Mouse (Mus musculus): ENCODE measurements around the gene Oas1a. TPM values are rescaled to one million over a fixed set of nuclear protein-coding genes. Genes with fewer than 3 reads are reported as not detected.
"Not testable (repeated sequence)": the region's sequence is repeated elsewhere in the genome, so short reads cannot be mapped to it uniquely, and the experiment has no call there.

Gene Oas1a
- polyA plus RNA-seq, 1 experiment from 2014 or later = 1.5 TPM

DNA sequence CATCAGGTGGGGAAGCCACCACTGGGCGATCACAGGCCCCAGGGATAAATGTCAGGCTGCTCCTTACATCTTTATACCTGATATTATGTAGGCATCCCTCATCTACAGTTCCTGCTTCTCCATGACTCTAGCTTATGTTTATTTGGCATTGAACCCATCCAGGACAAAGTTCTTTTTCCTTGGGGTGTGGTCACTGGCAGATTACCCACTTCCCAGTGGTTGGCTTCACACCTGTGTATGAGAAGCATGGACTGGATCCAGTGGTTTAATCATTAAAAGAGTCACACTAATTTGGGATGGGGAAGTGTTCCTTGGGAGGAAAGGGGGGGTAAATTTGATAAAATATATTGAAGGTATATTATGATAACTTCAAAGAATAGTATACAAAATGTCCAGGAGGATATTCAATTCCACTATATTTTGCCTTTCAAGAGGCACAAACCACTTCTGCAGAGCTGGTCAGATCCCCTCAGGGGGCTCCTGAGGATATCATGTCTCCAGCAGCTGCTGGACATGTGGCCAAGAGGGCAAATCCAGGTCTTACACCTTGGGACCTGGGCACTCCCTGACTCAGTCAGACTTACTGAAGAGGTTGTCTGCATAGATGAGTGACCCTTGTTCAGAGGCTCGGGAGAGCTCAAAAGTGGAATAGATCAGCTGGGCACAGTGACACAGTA is 15.6 kb downstream of the Oas1a start:
- not testable (repeated sequence) for H3K4me2 ChIP-seq; H3K36me3 ChIP-seq; H3K4me3 ChIP-seq (replicated peaks); H3K27ac ChIP-seq (replicated peaks); ATAC-seq (ENCODE audit: low FRiP score); H3K9me3 ChIP-seq (replicated peaks); H3K9ac ChIP-seq (replicated peaks); H3K27me3 ChIP-seq (replicated peaks); H3K4me1 ChIP-seq
- WGBS = 83% methylated on average over 2 of the region's 2 CpGs

DNA sequence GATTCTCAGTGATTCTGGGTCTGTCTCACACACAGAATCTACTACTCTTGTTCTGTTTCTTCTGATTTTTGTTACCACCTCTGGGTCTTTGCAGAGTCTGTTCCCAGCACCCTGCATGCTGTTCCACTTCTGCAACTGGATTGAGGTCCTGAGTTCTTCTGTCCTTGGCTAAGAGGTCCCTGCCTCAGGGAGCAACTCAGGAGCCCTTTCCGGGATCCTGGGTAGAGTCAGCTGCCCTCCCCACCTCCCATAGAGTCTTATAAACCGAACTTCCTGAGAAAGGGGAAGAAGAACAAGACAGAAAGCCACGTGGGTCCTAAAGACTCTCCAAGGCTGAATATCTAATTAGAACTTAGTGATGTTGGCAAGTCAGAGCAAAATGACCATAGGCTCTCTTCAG is 16.3 kb downstream of the Oas1a start:
- H3K4me3 ChIP-seq (replicated peaks) = no peak overlapping the region
- no peak overlapping the region for H3K27ac ChIP-seq (replicated peaks)
- no peak overlapping the region for H3K9ac ChIP-seq (replicated peaks)
- H3K4me1 ChIP-seq = no peaks in the 10 kb centered on the region
- no peaks in the 10 kb centered on the region for H3K27me3 ChIP-seq (replicated peaks)
- 54% methylated on average over 3 of the region's 3 CpGs for WGBS
- no peak for ATAC-seq (ENCODE audit: low FRiP score)
- H3K4me2 ChIP-seq = no peak overlapping the region
- H3K36me3 ChIP-seq = no peaks in the 10 kb centered on the region
- H3K9me3 ChIP-seq (replicated peaks) = no peaks in the 10 kb centered on the region

DNA sequence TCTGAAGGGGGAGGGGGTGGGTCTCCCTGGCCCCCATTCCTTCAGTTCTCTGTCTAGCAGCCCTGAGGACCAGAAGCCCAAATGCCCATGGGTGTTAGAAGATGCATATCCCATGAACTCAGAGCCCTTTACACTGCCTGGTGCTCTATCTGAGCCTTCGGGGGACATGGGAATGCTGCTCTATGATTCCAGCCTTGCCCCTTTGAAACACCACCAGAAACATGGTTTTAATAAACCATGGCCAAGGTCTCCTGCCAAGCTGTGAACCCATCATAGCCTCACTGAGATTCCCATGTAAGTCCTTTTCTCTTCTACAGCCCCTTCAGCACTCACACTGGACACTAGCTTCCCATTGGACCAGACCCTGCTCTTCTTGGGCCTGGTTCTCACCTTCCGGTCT is 17.3 kb downstream of the Oas1a start:
- Histone ChIP-seq H3K4me1 (no peaks in the 10 kb centered on the region), H3K4me2 (no peak overlapping the region), H3K9ac (replicated peaks) (no peak overlapping the region), H3K36me3 (no peaks in the 10 kb centered on the region), H3K27me3 (replicated peaks) (no peaks in the 10 kb centered on the region), H3K4me3 (replicated peaks) (no peak overlapping the region), H3K27ac (replicated peaks) (no peak overlapping the region), H3K9me3 (replicated peaks) (no peaks in the 10 kb centered on the region)
- no peak for ATAC-seq (ENCODE audit: low FRiP score)
- WGBS = 88% methylated on average over 2 of the region's 2 CpGs

DNA sequence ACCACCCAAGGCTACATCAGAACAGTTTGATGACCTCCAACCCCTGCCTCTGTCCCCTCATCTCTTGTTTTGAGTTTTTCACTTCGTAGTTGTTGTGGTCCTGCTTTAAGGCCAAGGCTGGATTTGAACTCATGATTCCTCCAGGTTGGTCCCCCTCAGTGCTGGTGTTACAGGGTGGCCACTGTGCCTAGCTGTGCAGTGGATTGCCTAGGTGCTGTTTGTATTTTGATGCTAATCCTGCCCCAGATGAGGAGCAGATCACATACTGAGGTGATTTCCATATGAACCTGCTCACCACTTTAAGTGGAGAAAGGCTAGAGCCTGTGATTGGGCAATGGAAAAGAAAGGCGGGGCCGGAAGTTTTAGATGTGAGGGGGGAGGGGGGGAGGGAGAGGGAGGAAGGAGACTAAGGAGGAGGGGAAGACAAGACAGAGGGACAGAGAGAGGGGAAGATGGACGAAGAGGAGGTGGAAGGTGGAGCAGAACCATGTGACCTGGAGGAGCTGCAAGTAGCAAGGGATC is 19.0 kb downstream of the Oas1a start:
- not testable (repeated sequence) for H3K4me2 ChIP-seq; H3K9me3 ChIP-seq (replicated peaks); H3K27me3 ChIP-seq (replicated peaks); ATAC-seq (ENCODE audit: low FRiP score); H3K36me3 ChIP-seq; H3K4me1 ChIP-seq; H3K27ac ChIP-seq (replicated peaks); H3K9ac ChIP-seq (replicated peaks); H3K4me3 ChIP-seq (replicated peaks)
- WGBS = 34% methylated on average over 4 of the region's 4 CpGs

DNA sequence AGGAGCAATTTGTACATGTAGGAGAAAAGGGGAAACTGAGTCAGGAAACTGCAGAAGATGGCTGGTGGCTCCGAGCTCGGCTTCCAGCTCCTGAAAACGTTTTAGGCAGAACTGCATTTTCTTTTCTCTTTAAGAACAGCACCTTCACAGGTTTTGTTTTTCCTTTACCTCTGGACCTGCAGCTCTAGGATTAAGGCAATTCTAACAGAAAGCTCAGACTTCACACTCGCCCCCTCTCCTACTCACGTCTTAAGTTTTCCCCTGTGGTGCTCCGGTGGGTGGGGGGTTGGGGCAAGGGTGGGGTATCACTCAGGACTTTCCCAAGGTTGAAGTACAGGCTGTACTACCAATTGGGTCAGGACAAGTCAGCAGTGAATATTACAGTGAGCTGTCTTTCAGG is 19.5 kb downstream of the Oas1a start:
- H3K36me3 ChIP-seq = no peaks in the 10 kb centered on the region
- H3K4me1 ChIP-seq = no peaks in the 10 kb centered on the region
- H3K9ac ChIP-seq (replicated peaks) = no peak overlapping the region
- H3K27me3 ChIP-seq (replicated peaks) = no peaks in the 10 kb centered on the region
- no peak for ATAC-seq (ENCODE audit: low FRiP score)
- 63% methylated on average over 6 of the region's 6 CpGs for WGBS
- H3K9me3 ChIP-seq (replicated peaks) = no peaks in the 10 kb centered on the region
- H3K4me3 ChIP-seq (replicated peaks) = no peak overlapping the region
- H3K27ac ChIP-seq (replicated peaks) = no peak overlapping the region
- no peak overlapping the region for H3K4me2 ChIP-seq

DNA sequence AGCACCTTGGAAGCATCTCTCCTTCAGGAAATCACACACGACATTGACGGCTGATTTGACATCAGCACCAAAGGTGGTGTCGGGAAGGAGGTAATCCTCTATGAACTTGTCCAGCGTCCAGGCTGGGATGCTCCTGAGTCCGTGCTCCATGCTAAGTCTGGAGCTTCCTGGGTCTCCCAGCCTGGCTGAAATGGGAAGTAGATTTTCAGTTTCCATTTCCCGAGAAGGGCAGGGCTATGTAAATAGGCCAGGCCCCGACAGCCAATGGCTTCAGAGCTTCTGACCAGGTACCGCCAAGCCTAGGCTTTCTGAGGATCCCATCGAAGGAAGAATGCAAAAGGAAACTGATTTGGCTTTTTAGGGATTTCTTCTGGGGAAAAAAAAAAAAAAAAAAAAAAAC is 19.9 kb downstream of the Oas1a start, which contains the start of gene Oas1g:
Gene Oas1g, minus strand, starts transcription at position 201 of the 400 bp plus-strand sequence.
- H3K27me3 ChIP-seq (replicated peaks); H3K9me3 ChIP-seq (replicated peaks); H3K4me3 ChIP-seq (replicated peaks); H3K9ac ChIP-seq (replicated peaks); H3K27ac ChIP-seq (replicated peaks); H3K4me2 ChIP-seq; H3K4me1 ChIP-seq; ATAC-seq (ENCODE audit: low FRiP score); H3K36me3 ChIP-seq: not testable (repeated sequence)
- 28% methylated on average over 5 of the region's 9 CpGs for WGBS

DNA sequence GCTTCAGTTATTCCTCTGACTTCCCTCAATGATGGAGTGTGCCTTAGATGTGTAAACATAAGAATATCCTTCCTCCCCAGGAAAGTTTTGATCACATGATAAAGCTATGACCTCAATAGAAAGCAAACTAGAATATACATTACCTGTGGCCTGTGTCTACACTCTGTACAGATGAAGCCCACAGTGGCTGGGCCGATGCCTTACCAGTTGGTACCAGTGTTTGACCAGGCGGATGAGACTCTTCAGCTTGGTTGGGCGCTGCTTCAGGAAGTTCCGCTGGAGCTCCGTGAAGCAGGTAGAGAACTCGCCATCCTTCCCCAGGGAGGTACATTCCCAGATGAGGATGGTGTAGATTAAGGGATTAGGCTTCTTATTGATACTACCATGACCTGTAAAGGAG is 25.6 kb downstream of the Oas1a start:
- not testable (repeated sequence) for H3K27me3 ChIP-seq (replicated peaks); H3K27ac ChIP-seq (replicated peaks); H3K4me2 ChIP-seq; H3K9me3 ChIP-seq (replicated peaks); H3K9ac ChIP-seq (replicated peaks); H3K36me3 ChIP-seq; H3K4me1 ChIP-seq; H3K4me3 ChIP-seq (replicated peaks); ATAC-seq (ENCODE audit: low FRiP score)
- WGBS = 94% methylated on average over 6 of the region's 6 CpGs

DNA sequence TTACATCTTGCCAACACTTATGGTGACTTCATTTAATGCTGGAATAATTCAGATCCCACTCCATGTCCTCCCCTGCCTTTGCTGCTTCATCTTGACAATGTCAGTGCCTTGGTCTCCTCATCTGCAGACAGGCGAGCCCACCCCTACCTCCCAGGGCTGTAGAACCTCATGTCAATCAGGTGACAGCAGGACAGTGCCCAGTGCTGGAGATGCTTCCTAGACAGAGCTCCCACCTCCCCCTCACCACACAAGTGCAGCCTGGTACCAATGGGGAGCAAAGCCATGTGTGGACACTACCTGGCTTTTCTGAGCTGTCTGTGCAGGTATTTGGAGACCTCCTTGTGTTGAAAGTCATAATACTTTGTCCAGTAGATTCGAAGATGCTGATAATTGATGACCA is 28.5 kb downstream of the Oas1a start:
- not testable (repeated sequence) for H3K4me2 ChIP-seq; H3K9me3 ChIP-seq (replicated peaks); H3K27me3 ChIP-seq (replicated peaks); H3K4me3 ChIP-seq (replicated peaks); H3K4me1 ChIP-seq; H3K36me3 ChIP-seq; H3K27ac ChIP-seq (replicated peaks); ATAC-seq (ENCODE audit: low FRiP score); H3K9ac ChIP-seq (replicated peaks)
- 69% methylated on average over 2 of the region's 2 CpGs for WGBS

DNA sequence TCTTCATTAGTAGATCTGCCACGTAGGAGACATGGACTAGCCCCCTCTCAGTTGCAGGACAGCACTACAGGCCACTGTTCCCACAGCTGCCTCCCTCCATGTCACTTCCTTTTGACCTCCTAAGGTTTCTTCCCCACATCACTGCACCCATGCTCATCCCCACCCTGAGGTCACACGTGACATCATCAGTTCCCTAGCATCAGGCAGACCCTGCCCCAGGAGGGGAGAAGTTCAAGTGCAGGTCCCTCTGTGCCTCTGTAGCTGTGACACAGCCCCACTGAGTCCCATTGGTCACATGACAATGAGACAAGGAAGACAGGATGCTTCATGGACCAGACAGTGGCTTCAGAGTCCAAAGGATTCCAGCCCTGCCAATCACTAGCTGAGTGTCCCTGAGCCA is 29.9 kb downstream of the Oas1a start:
- 85% methylated on average over 2 of the region's 2 CpGs for WGBS
- not testable (repeated sequence) for ATAC-seq (ENCODE audit: low FRiP score)

DNA sequence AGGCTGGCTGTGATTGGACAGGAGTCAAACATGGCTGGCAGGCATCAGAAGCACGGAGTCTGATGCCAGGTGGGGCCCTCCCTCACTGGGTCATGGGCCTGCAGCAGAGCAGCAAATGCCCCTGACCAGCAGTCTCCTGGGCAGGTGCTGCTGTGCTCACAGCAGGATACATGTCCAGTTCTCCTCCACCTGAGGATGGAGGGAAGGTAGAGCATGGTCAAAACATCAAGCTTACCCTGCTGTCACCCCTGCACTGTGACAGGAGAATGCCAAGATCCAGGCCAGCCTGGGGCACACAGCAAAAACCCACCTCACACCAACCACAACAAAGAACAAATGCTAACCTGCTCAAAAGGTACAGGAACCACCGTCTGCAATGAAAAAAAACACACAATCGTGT is 30.5 kb downstream of the Oas1a start:
- not testable (repeated sequence) for H3K36me3 ChIP-seq; H3K4me3 ChIP-seq (replicated peaks); H3K9ac ChIP-seq (replicated peaks); H3K4me2 ChIP-seq; H3K27ac ChIP-seq (replicated peaks); H3K27me3 ChIP-seq (replicated peaks); H3K4me1 ChIP-seq; ATAC-seq (ENCODE audit: low FRiP score); H3K9me3 ChIP-seq (replicated peaks)
- 67% methylated on average over 2 of the region's 3 CpGs for WGBS

More for the DNA sequence above, 29.9 kb downstream of the Oas1a start:
- H3K27me3 ChIP-seq (replicated peaks); H3K4me1 ChIP-seq; H3K36me3 ChIP-seq; H3K27ac ChIP-seq (replicated peaks); H3K9ac ChIP-seq (replicated peaks); H3K9me3 ChIP-seq (replicated peaks); H3K4me2 ChIP-seq; H3K4me3 ChIP-seq (replicated peaks): not testable (repeated sequence)

DNA sequence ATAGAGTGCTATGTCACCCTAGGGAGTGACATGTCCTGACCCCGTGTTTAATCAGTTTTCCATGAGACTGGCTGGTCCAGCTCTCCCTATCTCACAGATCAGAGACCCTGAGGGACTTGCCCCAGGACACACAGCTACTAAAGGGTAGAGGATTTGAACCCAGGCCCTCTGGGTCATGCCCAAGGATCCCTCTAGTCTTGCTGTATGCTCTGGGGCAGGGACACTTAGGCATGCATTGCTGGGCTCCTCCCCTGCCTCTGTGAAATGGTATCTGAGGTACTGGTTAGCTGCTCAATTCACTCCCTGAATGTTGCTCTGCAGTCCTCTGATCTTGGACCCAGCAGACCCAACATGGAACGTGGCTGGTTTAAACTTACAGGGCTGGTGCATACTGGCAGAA is 35.9 kb downstream of the Oas1a start:
- H3K4me1 ChIP-seq = no peaks in the 10 kb centered on the region
- no peak overlapping the region for H3K4me3 ChIP-seq (replicated peaks)
- H3K27me3 ChIP-seq (replicated peaks) = no peaks in the 10 kb centered on the region
- ATAC-seq (ENCODE audit: low FRiP score) = no peak
- no peak overlapping the region for H3K27ac ChIP-seq (replicated peaks)
- H3K9ac ChIP-seq (replicated peaks) = no peak overlapping the region
- H3K4me2 ChIP-seq = no peak overlapping the region
- H3K36me3 ChIP-seq = no peaks in the 10 kb centered on the region
- H3K9me3 ChIP-seq (replicated peaks) = no peaks in the 10 kb centered on the region
- WGBS = 55% methylated on average over 2 of the region's 2 CpGs

DNA sequence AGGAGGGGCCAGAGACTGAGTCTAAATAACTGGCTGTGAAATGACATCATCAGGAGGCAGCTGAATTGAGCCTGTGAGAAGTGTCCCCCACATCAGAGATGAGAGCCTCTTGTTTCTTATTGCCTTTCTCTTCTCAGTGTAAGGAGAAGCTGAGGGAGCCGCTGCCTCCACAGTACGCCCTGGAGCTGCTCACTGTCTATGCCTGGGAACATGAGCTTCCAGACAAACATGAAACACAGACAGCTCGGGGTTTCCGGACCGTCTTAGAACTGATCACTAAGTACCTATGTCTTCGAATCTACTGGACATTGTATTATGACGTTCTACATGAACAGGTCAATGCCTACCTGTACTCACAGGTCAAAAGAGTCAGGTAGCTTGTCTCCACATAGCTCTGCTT is 36.5 kb downstream of the Oas1a start:
- no peak for ATAC-seq (ENCODE audit: low FRiP score)
- Histone ChIP-seq H3K4me2 (no peak overlapping the region), H3K27me3 (replicated peaks) (no peaks in the 10 kb centered on the region), H3K4me3 (replicated peaks) (no peak overlapping the region), H3K9me3 (replicated peaks) (no peaks in the 10 kb centered on the region), H3K4me1 (no peaks in the 10 kb centered on the region), H3K27ac (replicated peaks) (no peak overlapping the region), H3K36me3 (no peaks in the 10 kb centered on the region), H3K9ac (replicated peaks) (no peak overlapping the region)
- WGBS = 84% methylated on average over 7 of the region's 7 CpGs

Data from neural tube, embryonic 15.5 days (tissue).